Comparison of ENCODE assay signal across 25 mouse cellular contexts in genomic region chr1:156597089-156597488, GRCm38 (mm10). TPM values are rescaled to one million over a fixed set of nuclear protein-coding genes. Genes with fewer than 3 reads are reported as not detected.
DNase-seq lines count a peak whose midpoint lies in the region; ATAC-seq and TF ChIP-seq lines count a peak whose summit lies in the region.
"Had no signal": no experiment of that assay in that cellular context is flagged by ENCODE, and none has a peak within 500 bp of the region (broad histone marks: within the 10 kb centered on the region; RNA-seq: fewer than 3 reads in every experiment).

No protein-coding gene starts in this region.

- DNase-seq in forebrain, embryonic 10.5 days (ENCODE audit: extremely low spot score, low spot score), result no peak
- peak; percentile 20 for DNase-seq in kidney, adult 9 months
- DNase-seq in kidney, postnatal 4 days, result no peak
- DNase-seq in kidney, adult 18-20 months, result no peak
- no peak for DNase-seq in liver, postnatal 0 days
- no peak for DNase-seq in liver
- DNase-seq: adrenal gland, adult 8-10 months; adrenal gland, postnatal 14 days; adrenal gland, postnatal 36 days; cerebellum, adult 11-12 months; cerebellum, adult 2 months; cerebellum, adult 9-10 months; cerebellum, postnatal 10 days; cerebellum, postnatal 25 days had no signal

- no peaks in the 10 kb centered on the region for H3K4me1 ChIP-seq in forebrain, embryonic 12.5 days
- H3K4me1 ChIP-seq in forebrain, embryonic 10.5 days, result no peaks in the 10 kb centered on the region
- 0 out of 2 replicates have a peak, but pooled peaks cover 3% of the 10 kb centered on the region for H3K4me1 ChIP-seq in kidney, embryonic 15.5 days
- no peaks in the 10 kb centered on the region for H3K4me1 ChIP-seq in liver, postnatal 0 days (ENCODE audit: insufficient read depth)
- H3K4me1 ChIP-seq: embryonic facial prominence, embryonic 10.5 days; embryonic facial prominence, embryonic 12.5 days; forebrain, embryonic 13.5 days; forebrain, embryonic 15.5 days had no signal

- 0 out of 2 replicates have a peak, but pooled peaks have one; percentile 27 for ATAC-seq in forebrain, embryonic 12.5 days (ENCODE audit: low FRiP score)
- ATAC-seq in kidney, embryonic 15.5 days (replicated peaks; ENCODE audit: low FRiP score), result peak; percentile 54; the same call in 1 of the 2 replicates
- 0 out of 2 replicates have a peak, but pooled peaks have one; percentile 8 for ATAC-seq in liver, postnatal 0 days
- ATAC-seq: activated CD4-positive, CD25-positive, alpha-beta regulatory T cell, adult 4 months; CD4-positive, CD25-positive, alpha-beta regulatory T cell, adult 4 months; forebrain, embryonic 13.5 days; forebrain, embryonic 15.5 days; Patski had no signal

- H3K27me3 ChIP-seq in forebrain, embryonic 12.5 days, result no peaks in the 10 kb centered on the region
- H3K27me3 ChIP-seq in forebrain, embryonic 10.5 days (ENCODE audit: poor library complexity, severe bottlenecking), result no peaks in the 10 kb centered on the region
- H3K27me3 ChIP-seq in kidney, embryonic 15.5 days, result no peaks in the 10 kb centered on the region
- H3K27me3 ChIP-seq in liver, postnatal 0 days (ENCODE audit: insufficient read depth, low read length), result no peaks in the 10 kb centered on the region
- H3K27me3 ChIP-seq: CH12.LX; embryonic facial prominence, embryonic 12.5 days; forebrain, embryonic 13.5 days; forebrain, embryonic 15.5 days; Patski had no signal

- no peaks in the 10 kb centered on the region for H3K9me3 ChIP-seq in forebrain, embryonic 12.5 days
- no peaks in the 10 kb centered on the region; the same call in 1 of the 2 replicates for H3K9me3 ChIP-seq in forebrain, embryonic 10.5 days
- H3K9me3 ChIP-seq in kidney, embryonic 15.5 days (replicated peaks), result no peaks in the 10 kb centered on the region
- no peaks in the 10 kb centered on the region for H3K9me3 ChIP-seq in liver, postnatal 0 days (ENCODE audit: low read length)
- H3K9me3 ChIP-seq: embryonic facial prominence, embryonic 10.5 days; embryonic facial prominence, embryonic 12.5 days; forebrain, embryonic 13.5 days; forebrain, embryonic 15.5 days; G1E had no signal

- no peak overlapping the region for H3K27ac ChIP-seq in forebrain, embryonic 12.5 days
- no peak overlapping the region for H3K27ac ChIP-seq in forebrain, embryonic 10.5 days
- H3K27ac ChIP-seq in kidney, embryonic 15.5 days, result no peak overlapping the region
- H3K27ac ChIP-seq in liver, postnatal 0 days (ENCODE audit: low read depth), result no peak overlapping the region
- H3K27ac ChIP-seq: embryonic facial prominence, embryonic 10.5 days; embryonic facial prominence, embryonic 12.5 days; forebrain, embryonic 13.5 days; forebrain, embryonic 15.5 days had no signal

- no peak for TF ChIP-seq CTCF in liver, postnatal 0 days (IDR thresholded peaks at IDR 0.05; ENCODE audit: low read depth)

- no peaks in the 10 kb centered on the region for H3K36me3 ChIP-seq in forebrain, embryonic 12.5 days (replicated peaks)
- peaks cover 11% of the 10 kb centered on the region for H3K36me3 ChIP-seq in forebrain, embryonic 10.5 days (replicated peaks)
- no peaks in the 10 kb centered on the region for H3K36me3 ChIP-seq in kidney, embryonic 15.5 days
- no peaks in the 10 kb centered on the region for H3K36me3 ChIP-seq in liver, postnatal 0 days (replicated peaks; ENCODE audit: insufficient read depth, low read length)
- H3K36me3 ChIP-seq: embryonic facial prominence, embryonic 12.5 days; forebrain, embryonic 15.5 days had no signal

- H3K4me3 ChIP-seq in forebrain, embryonic 12.5 days (replicated peaks), result no peak overlapping the region
- no peak overlapping the region for H3K4me3 ChIP-seq in forebrain, embryonic 10.5 days
- H3K4me3 ChIP-seq in kidney, embryonic 15.5 days (replicated peaks), result no peak overlapping the region
- no peak overlapping the region for H3K4me3 ChIP-seq in liver, postnatal 0 days (ENCODE audit: low read depth, low read length)
- H3K4me3 ChIP-seq: embryonic facial prominence, embryonic 10.5 days; embryonic facial prominence, embryonic 12.5 days; forebrain, embryonic 13.5 days; forebrain, embryonic 15.5 days had no signal

- H3K4me2 ChIP-seq in forebrain, embryonic 12.5 days, result no peak overlapping the region
- no peak overlapping the region for H3K4me2 ChIP-seq in kidney, embryonic 15.5 days
- no peak overlapping the region for H3K4me2 ChIP-seq in liver, postnatal 0 days (ENCODE audit: low read depth, low read length)
- H3K4me2 ChIP-seq: embryonic facial prominence, embryonic 12.5 days; forebrain, embryonic 13.5 days; forebrain, embryonic 15.5 days had no signal

- TF ChIP-seq EP300 in liver, postnatal 0 days (IDR thresholded peaks at IDR 0.05; ENCODE audit: low read depth), result no peak

- 84% methylated on average over 4 of the region's 4 CpGs for WGBS in forebrain, embryonic 12.5 days
- WGBS in forebrain, embryonic 10.5 days, result 94% methylated on average over 4 of the region's 4 CpGs
- 61% methylated on average over 4 of the region's 4 CpGs for WGBS in kidney, embryonic 15.5 days
- WGBS in liver, postnatal 0 days (ENCODE audit: insufficient replicate concordance), result 74% methylated on average over 4 of the region's 4 CpGs

- H3K9ac ChIP-seq in forebrain, embryonic 12.5 days, result no peak overlapping the region
- H3K9ac ChIP-seq in kidney, embryonic 15.5 days, result no peak overlapping the region
- H3K9ac ChIP-seq in liver, postnatal 0 days (replicated peaks), result no peak overlapping the region
- H3K9ac ChIP-seq: embryonic facial prominence, embryonic 12.5 days; forebrain, embryonic 13.5 days; forebrain, embryonic 15.5 days had no signal

RNA-seq across cellular contexts. Expression of gene Abl2, which starts 38.5 kb away (rescaled TPM):
- polyA plus RNA-seq in forebrain, embryonic 12.5 days (2016; fragmentation: Nextera tagmentation; extraction: Ambion mirVana), result 6.6 and 7.2 TPM in 2 replicates
- 4.8 and 5.0 TPM in 2 replicates for polyA plus RNA-seq in forebrain, embryonic 10.5 days (2016; fragmentation: Nextera tagmentation; extraction: Ambion mirVana)
- polyA plus RNA-seq in kidney, embryonic 15.5 days (2015; fragmentation: Nextera tagmentation; extraction: Ambion mirVana), result 4.4 and 5.2 TPM in 2 replicates
- 0.88 and 0.89 TPM in 2 replicates for polyA plus RNA-seq in liver, postnatal 0 days (2015; fragmentation: Nextera tagmentation; extraction: Ambion mirVana)
